Mouse (Mus musculus) macrophage (primary cell): Measurements from ENCODE around the gene 1700008P02Rik. TPM values are rescaled to one million over a fixed set of nuclear protein-coding genes. Genes with fewer than 3 reads are reported as not detected.
"Not testable (repeated sequence)": the region's sequence is repeated elsewhere in the genome, so short reads cannot be mapped to it uniquely, and the experiment has no call there.

Source experiments
- H3K27ac ChIP-seq: fragments of 350-480 bp; formaldehyde crosslinking; 2 replicates; pipeline ENCODE4 v1.9.0; 2021
- H3K36me3 ChIP-seq: fragments of 350-480 bp; formaldehyde crosslinking; 2 replicates; pipeline ENCODE4 v1.9.0; 2021; ENCODE audit errors: inconsistent target
- H3K4me3 ChIP-seq: fragments of 350-480 bp; formaldehyde crosslinking; 2 replicates; pipeline ENCODE4 v1.9.0; 2021; ENCODE audit errors: inconsistent target
- H3K79me2 ChIP-seq: fragments of 350-480 bp; formaldehyde crosslinking; 2 replicates; pipeline ENCODE4 v1.9.0; 2021; ENCODE audit errors: inconsistent target
- WGBS: methylation state at CpG from one replicate; pipeline ENCODE4 v1.1.7; 2026; ENCODE audit warnings: inconsistent platforms; ENCODE audit not compliant: missing documents; 5-methylcytosine and 5-hydroxymethylcytosine counted together
- polyA plus RNA-seq: library from polyadenylated mRNA; stranded (reverse); fragments of 250-400 nt; gene quantifications from 3 replicates; pipeline ENCODE4 v1.2.4, GENCODE M21; 2018; ENCODE audit warnings: inconsistent platforms
- total RNA-seq, 78 experiments: library from RNA; depleted of rRNA; stranded (reverse); fragments of 250-400 nt; gene quantifications; 1 replicate in 9 of 78; 2 replicates in 24 of 78; 3 replicates in 43 of 78; 4 replicates in 2 of 78; pipeline ENCODE4 v1.2.4; 2018; ENCODE audit warnings: inconsistent platforms in 56 of 78

1700008P02Rik gene
- not detected for total RNA-seq (2018; cell fraction: chromatin; rRNA removed)
- not detected for total RNA-seq (2018; cell fraction: cytosol; rRNA removed)
- not detected for total RNA-seq (2018; cell fraction: nucleus; rRNA removed)
- not detected in 3 replicates for polyA plus RNA-seq

- Histone ChIP-seq H3K4me3 (no peak within 1 kb of the TSS), H3K36me3 (no peaks in the 10 kb centered on the region)
- 91% methylated on average over 7 of the region's 7 CpGs for WGBS
Observed at GRCm38 (mm10) chr3:6620343-6620742, at the start of gene 1700008P02Rik. Gene 1700008P02Rik, minus strand, starts transcription at chr3:6620443.

GRCm38 (mm10) chr3:6649411-6649810, 29.2 kb upstream of the 1700008P02Rik start:
- Histone ChIP-seq H3K27ac (no peak overlapping the region), H3K4me3 (no peak overlapping the region), H3K79me2 (no peaks in the 10 kb centered on the region), H3K36me3 (no peaks in the 10 kb centered on the region)
- 70% methylated on average over 2 of the region's 2 CpGs for WGBS

More at GRCm38 (mm10) chr3:6620343-6620742, at the start of gene 1700008P02Rik:
- Histone ChIP-seq H3K27ac (no peak within 1 kb of the TSS), H3K79me2 (no peaks in the 10 kb centered on the region)

GRCm38 (mm10) chr3:6638151-6638550, 17.9 kb upstream of the 1700008P02Rik start:
- H3K36me3 ChIP-seq, H3K27ac ChIP-seq, H3K4me3 ChIP-seq, H3K79me2 ChIP-seq: not testable (repeated sequence)

GRCm38 (mm10) chr3:6634256-6634655, 14.0 kb upstream of the 1700008P02Rik start:
- no peak overlapping the region for H3K27ac ChIP-seq
- no peak overlapping the region for H3K4me3 ChIP-seq
- no peaks in the 10 kb centered on the region for H3K36me3 ChIP-seq
- H3K79me2 ChIP-seq: no peaks in the 10 kb centered on the region

- Histone ChIP-seq H3K4me3 (no peak overlapping the region), H3K79me2 (no peaks in the 10 kb centered on the region), H3K27ac (no peak overlapping the region), H3K36me3 (no peaks in the 10 kb centered on the region)
Observed at GRCm38 (mm10) chr3:6617881-6618280, 2.4 kb downstream of the 1700008P02Rik start.
